Mouse (Mus musculus) megakaryocyte, embryonic 14.5 days (primary cell): ENCODE results near the gene 2010111I01Rik.

Experiments
- FLI1 ChIP-seq: IDR thresholded peaks from 2 replicates; pipeline ENCODE4 v1.6.1; 2012; ENCODE audit warnings: low read length, inconsistent platforms, mixed read lengths
- GATA1 ChIP-seq: IDR thresholded peaks from 3 replicates; pipeline ENCODE4 v1.6.1; 2012; ENCODE audit warnings: mixed read lengths, low read length, inconsistent platforms, borderline replicate concordance

GRCm38 (mm10) chr13:63075331-63075855 lies 110.7 kb downstream of the 2010111I01Rik start:
- TF ChIP-seq GATA1 (no peak), FLI1 (no peak)
